Mouse (Mus musculus) midbrain, embryonic 16.5 days (tissue): Measurements from ENCODE around the gene Tshr. TPM values are rescaled to one million over a fixed set of nuclear protein-coding genes. Genes with fewer than 3 reads are reported as not detected.

Experiments
- ATAC-seq: fragments of 200-750 bp; cut with Nextera tagmentation; 2 replicates; pipeline ENCODE4 v1.8.0; 2017; ENCODE audit warnings: moderate TSS enrichment
- H3K27ac ChIP-seq: fragments of 300-500 bp; sonication (generic); 2 replicates; pipeline ENCODE4 v1.5.1; 2014; ENCODE audit warnings: mild to moderate bottlenecking, low read length, mixed read lengths
- H3K27me3 ChIP-seq: fragments of 300-500 bp; sonication (generic); 2 replicates; pipeline ENCODE4 v1.6.1; 2014; ENCODE audit warnings: low read depth, low read length, mixed read lengths; ENCODE audit not compliant: control insufficient read depth, insufficient read depth
- H3K36me3 ChIP-seq: fragments of 300-500 bp; sonication (generic); 2 replicates; pipeline ENCODE4 v1.6.1; 2014; ENCODE audit warnings: mild to moderate bottlenecking, low read length, moderate library complexity, mixed read lengths; ENCODE audit not compliant: control insufficient read depth, insufficient read depth
- H3K4me1 ChIP-seq: fragments of 300-500 bp; sonication (generic); 2 replicates; pipeline ENCODE4 v1.6.1; 2014; ENCODE audit warnings: mild to moderate bottlenecking, low read length, mixed read lengths; ENCODE audit not compliant: control insufficient read depth, insufficient read depth
- H3K4me2 ChIP-seq: fragments of 300-500 bp; sonication (generic); 2 replicates; pipeline ENCODE4 v1.6.1; 2014; ENCODE audit warnings: mild to moderate bottlenecking, low read length, mixed read lengths
- H3K4me3 ChIP-seq: fragments of 300-500 bp; sonication (generic); 2 replicates; pipeline ENCODE4 v1.5.1; 2014; ENCODE audit warnings: low read depth, mild to moderate bottlenecking, low read length, moderate library complexity, mixed read lengths
- H3K9ac ChIP-seq: fragments of 300-500 bp; sonication (generic); 2 replicates; pipeline ENCODE4 v1.6.1; 2014; ENCODE audit warnings: low read depth, low read length, mixed read lengths
- H3K9me3 ChIP-seq: fragments of 300-500 bp; sonication (generic); replicated peaks from 2 replicates; pipeline ENCODE4 v1.6.1; 2014; ENCODE audit warnings: mild to moderate bottlenecking, low read length, mixed read lengths; ENCODE audit not compliant: control insufficient read depth, poor library complexity, severe bottlenecking
- WGBS: fragments of 180-500 bp; shearing (Covaris S2); extraction: QIAGEN DNeasy Blood & Tissue Kit; methylation state at CpG from one replicate; pipeline ENCODE4 v1.1.7; 2014; 5-methylcytosine and 5-hydroxymethylcytosine counted together
- polyA plus RNA-seq: library from polyadenylated mRNA; unstranded; fragments of >200 nt; fragmentation: Nextera tagmentation; extraction: Ambion mirVana; gene quantifications from 2 replicates; pipeline ENCODE4 v1.2.1, GENCODE M21; 2015

Gene Tshr
- polyA plus RNA-seq, 1 experiment from 2014 or later = 0.43 TPM

GRCm38 (mm10) chr12:91486342-91486741 lies 102.0 kb downstream of the Tshr start:
- no peak for ATAC-seq
- no peaks in the 10 kb centered on the region for H3K36me3 ChIP-seq
- H3K9ac ChIP-seq = no peak overlapping the region
- H3K27ac ChIP-seq = no peak overlapping the region
- H3K4me1 ChIP-seq = no peaks in the 10 kb centered on the region
- no peaks in the 10 kb centered on the region for H3K27me3 ChIP-seq
- WGBS = 93% methylated on average over 4 of the region's 4 CpGs
- H3K9me3 ChIP-seq = no peaks in the 10 kb centered on the region
- H3K4me2 ChIP-seq = no peak overlapping the region
- H3K4me3 ChIP-seq = no peak overlapping the region

GRCm38 (mm10) chr12:91488406-91488805 lies 104.0 kb downstream of the Tshr start:
- no peak overlapping the region for H3K9ac ChIP-seq
- H3K9me3 ChIP-seq = no peaks in the 10 kb centered on the region
- no peak overlapping the region for H3K4me3 ChIP-seq
- no peaks in the 10 kb centered on the region for H3K27me3 ChIP-seq
- WGBS = 24% methylated on average over 3 of the region's 3 CpGs
- no peaks in the 10 kb centered on the region for H3K36me3 ChIP-seq
- ATAC-seq = no peak
- H3K27ac ChIP-seq = no peak overlapping the region
- no peaks in the 10 kb centered on the region for H3K4me1 ChIP-seq
- H3K4me2 ChIP-seq = no peak overlapping the region

DNA sequence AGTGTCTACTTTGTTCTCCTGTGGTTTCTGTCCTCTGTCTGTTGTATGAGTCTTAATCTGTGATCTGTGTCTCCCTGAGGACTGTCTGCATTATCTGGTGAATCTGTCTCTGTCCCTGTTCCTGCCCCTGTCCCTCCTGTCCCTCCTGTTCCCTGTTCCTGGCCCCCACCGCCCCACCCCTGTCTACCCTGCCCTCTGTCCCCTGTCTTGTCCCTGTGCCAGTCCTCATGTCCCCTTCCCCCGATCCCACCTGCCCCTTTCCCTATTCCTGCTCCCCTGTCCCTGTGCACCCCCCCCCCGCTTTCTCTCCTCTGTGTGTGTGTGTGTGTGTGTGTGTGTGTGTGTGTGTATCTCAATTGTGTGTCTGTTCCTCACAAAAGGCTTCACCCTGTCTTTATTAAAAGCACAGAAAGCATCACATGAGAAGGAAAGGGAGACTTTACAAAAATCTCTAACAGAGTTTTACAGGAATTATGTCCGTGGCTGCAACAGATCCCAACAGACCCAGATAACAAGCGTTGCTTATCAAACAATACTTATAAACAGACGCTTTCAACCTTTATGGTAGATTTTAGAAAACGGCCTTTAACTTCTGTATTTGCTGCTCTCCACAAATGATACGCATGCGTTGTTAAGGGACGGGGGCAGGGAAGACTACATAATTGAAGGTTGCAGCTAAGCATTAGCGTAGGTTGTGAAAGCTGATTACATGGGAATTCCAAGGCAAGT lies 111.3 kb downstream of the Tshr start:
- Histone ChIP-seq H3K9me3 (no peaks in the 10 kb centered on the region), H3K4me3 (no peak overlapping the region), H3K36me3 (no peaks in the 10 kb centered on the region), H3K4me1 (peaks cover 12% of the 10 kb centered on the region), H3K27ac (no peak overlapping the region), H3K4me2 (peak overlapping the region; percentile 40), H3K27me3 (no peaks in the 10 kb centered on the region), H3K9ac (no peak overlapping the region; the same call in 1 of the 2 replicates)
- peak; percentile 64; the same call in 1 of the 2 replicates for ATAC-seq
- 36% methylated on average over 10 of the region's 11 CpGs for WGBS

- ATAC-seq = peak; percentile 11; the same call in 1 of the 2 replicates
- no peaks in the 10 kb centered on the region for H3K36me3 ChIP-seq
- no peaks in the 10 kb centered on the region for H3K9me3 ChIP-seq
- no peak overlapping the region for H3K4me3 ChIP-seq
- no peaks in the 10 kb centered on the region for H3K27me3 ChIP-seq
- peak overlapping the region; percentile 40; the same call in 1 of the 2 replicates for H3K4me2 ChIP-seq
- 29% methylated on average over 3 of the region's 3 CpGs for whole genome bisulfite sequencing
- H3K27ac ChIP-seq = no peak overlapping the region
- H3K9ac ChIP-seq = no peak overlapping the region; the same call in 1 of the 2 replicates
- H3K4me1 ChIP-seq = peaks cover 12% of the 10 kb centered on the region
Observed at GRCm38 (mm10) chr12:91496226-91496558, 111.8 kb downstream of the Tshr start.

DNA sequence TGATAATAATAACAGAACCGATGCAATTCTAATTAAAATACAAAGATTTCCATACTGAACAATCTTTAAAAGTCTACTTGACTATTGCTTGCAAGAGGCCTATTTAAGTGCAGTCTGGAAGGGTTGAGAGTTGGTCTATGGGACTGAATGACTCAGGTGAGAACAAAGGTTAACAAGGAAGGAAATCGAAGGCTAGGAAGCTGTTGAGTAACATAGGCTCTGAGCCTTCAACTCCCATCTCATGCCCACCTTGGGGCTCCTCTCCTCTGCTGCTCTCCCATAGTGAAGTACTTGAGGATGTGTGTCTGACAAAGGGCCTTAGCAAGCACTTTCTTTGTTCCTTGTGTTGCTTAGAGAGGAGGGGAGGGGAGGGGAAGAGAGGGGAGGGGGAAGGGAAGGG lies 116.1 kb downstream of the Tshr start:
- no peaks in the 10 kb centered on the region for H3K27me3 ChIP-seq
- H3K4me3 ChIP-seq = no peak overlapping the region
- no peaks in the 10 kb centered on the region for H3K9me3 ChIP-seq
- ATAC-seq = no peak
- H3K4me2 ChIP-seq = no peak overlapping the region
- 90% methylated on average over 2 of the region's 2 CpGs for WGBS
- H3K4me1 ChIP-seq = peaks cover 8% of the 10 kb centered on the region
- H3K36me3 ChIP-seq = no peaks in the 10 kb centered on the region
- no peak overlapping the region for H3K9ac ChIP-seq
- H3K27ac ChIP-seq = no peak overlapping the region

- no peaks in the 10 kb centered on the region for H3K9me3 ChIP-seq
- H3K4me2 ChIP-seq = no peak overlapping the region
- H3K4me1 ChIP-seq = peaks cover 4% of the 10 kb centered on the region
- 23% methylated on average over 3 of the region's 3 CpGs for WGBS
- H3K36me3 ChIP-seq = no peaks in the 10 kb centered on the region
- ATAC-seq = peak; percentile 72; the same call in 1 of the 2 replicates
- H3K27ac ChIP-seq = no peak overlapping the region
- no peak overlapping the region for H3K9ac ChIP-seq
- no peaks in the 10 kb centered on the region for H3K27me3 ChIP-seq
- no peak overlapping the region for H3K4me3 ChIP-seq
Observed at GRCm38 (mm10) chr12:91511766-91512165, 127.4 kb downstream of the Tshr start.

- H3K9me3 ChIP-seq = no peaks in the 10 kb centered on the region
- H3K4me1 ChIP-seq = peaks cover 4% of the 10 kb centered on the region
- H3K4me2 ChIP-seq = no peak overlapping the region
- no peak overlapping the region for H3K9ac ChIP-seq
- H3K27ac ChIP-seq = no peak overlapping the region
- no peak for ATAC-seq
- no peaks in the 10 kb centered on the region for H3K27me3 ChIP-seq
- H3K36me3 ChIP-seq = no peaks in the 10 kb centered on the region
- 71% methylated on average over 6 of the region's 6 CpGs for WGBS
- H3K4me3 ChIP-seq = no peak overlapping the region
Observed at GRCm38 (mm10) chr12:91513980-91514379, 129.6 kb downstream of the Tshr start.

DNA sequence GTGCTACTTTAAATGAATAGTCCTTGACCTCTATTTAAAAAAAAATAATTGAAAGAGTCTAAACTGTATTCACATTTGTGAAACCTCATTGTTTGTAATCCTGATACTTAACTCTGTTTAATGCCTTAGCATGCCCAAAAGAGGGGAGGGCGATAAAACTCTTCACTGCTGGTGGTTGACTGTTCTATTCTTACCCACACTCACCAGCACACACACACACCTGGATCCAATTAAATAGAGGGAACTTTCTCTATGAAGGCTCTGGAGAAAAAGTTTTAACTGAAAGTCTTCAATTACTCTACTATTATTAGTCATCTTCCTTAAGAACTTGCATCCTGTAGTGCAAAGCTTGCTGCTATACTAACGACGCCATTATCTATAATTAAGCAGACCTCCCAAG lies 133.4 kb downstream of the Tshr start:
- WGBS = 67% methylated on average over 3 of the region's 3 CpGs
- no peak for ATAC-seq

DNA sequence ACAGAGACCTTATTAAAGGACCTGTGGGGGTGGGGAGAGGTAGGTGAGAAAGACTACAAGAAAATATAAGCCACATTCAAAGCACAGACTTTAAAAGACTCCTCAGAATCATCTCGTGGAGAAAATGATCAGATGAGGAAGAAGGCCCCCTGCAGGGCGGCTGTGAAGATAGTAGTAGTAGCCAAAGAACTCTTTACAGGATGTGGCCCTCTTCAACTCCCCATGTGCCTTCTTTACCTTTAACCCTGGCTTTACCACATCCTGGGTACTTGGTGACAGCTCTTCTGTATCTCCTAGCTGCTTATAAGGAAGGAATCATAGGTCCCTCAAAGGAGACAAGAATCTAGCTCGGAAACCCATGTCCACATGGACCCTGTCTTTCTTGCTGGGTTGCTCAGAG lies 139.3 kb downstream of the Tshr start:
- no peak overlapping the region for H3K4me3 ChIP-seq
- H3K4me2 ChIP-seq = no peak overlapping the region
- H3K4me1 ChIP-seq = no peaks in the 10 kb centered on the region
- no peaks in the 10 kb centered on the region for H3K36me3 ChIP-seq
- H3K27me3 ChIP-seq = no peaks in the 10 kb centered on the region
- 61% methylated on average over 3 of the region's 3 CpGs for WGBS
- no peak overlapping the region for H3K27ac ChIP-seq
- no peak overlapping the region for H3K9ac ChIP-seq
- H3K9me3 ChIP-seq = peaks cover 4% of the 10 kb centered on the region; the same call in 1 of the 2 replicates
- ATAC-seq = no peak

More for the DNA sequence above, 133.4 kb downstream of the Tshr start:
- H3K4me3 ChIP-seq = no peak overlapping the region
- H3K9me3 ChIP-seq = 0 out of 2 replicates have a peak, but pooled peaks cover 4% of the 10 kb centered on the region
- H3K27ac ChIP-seq = no peak overlapping the region
- no peak overlapping the region for H3K4me2 ChIP-seq
- no peaks in the 10 kb centered on the region for H3K4me1 ChIP-seq
- no peaks in the 10 kb centered on the region for H3K27me3 ChIP-seq
- H3K9ac ChIP-seq = no peak overlapping the region
- H3K36me3 ChIP-seq = no peaks in the 10 kb centered on the region
